Mouse (Mus musculus) myocyte (in vitro differentiated cells): ENCODE measurements at regions not wholly inside any gene's neighbourhood (a gene's known extent, or its start where the extent isn't known, plus 50 kb on each side); places are given as distances from the start of the nearest gene placed in this dataset.

ENCODE experiments used
- CEBPB ChIP-seq: IDR thresholded peaks from 2 replicates; pipeline ENCODE4 v1.6.1; 2011; ENCODE audit warnings: mild to moderate bottlenecking, moderate library complexity; ENCODE audit not compliant: poor library complexity, insufficient read depth, severe bottlenecking
- E2F4 ChIP-seq: IDR thresholded peaks from one replicate; pipeline ENCODE4 v1.6.1; 2011; ENCODE audit warnings: mild to moderate bottlenecking, control low read depth, moderate library complexity; ENCODE audit not compliant: insufficient read depth
- MAX ChIP-seq: IDR thresholded peaks from one replicate; pipeline ENCODE4 v1.6.1; 2011; ENCODE audit warnings: low read depth, mild to moderate bottlenecking, control low read depth
- MYOD1 ChIP-seq, 3 experiments: IDR thresholded peaks; one replicate each; pipeline ENCODE4 v1.6.1; 2011; ENCODE audit warnings: control low read depth in 2 of 3, low read depth in 2 of 3, mild to moderate bottlenecking in 2 of 3, moderate library complexity in 1 of 3; ENCODE audit not compliant: insufficient read length in 2 of 3, control insufficient read depth in 1 of 3
- POLR2A ChIP-seq: IDR thresholded peaks from one replicate; pipeline ENCODE4 v1.6.1; 2011; ENCODE audit warnings: low read depth, mild to moderate bottlenecking, control low read depth, moderate library complexity; ENCODE audit not compliant: insufficient read length
- POLR2AphosphoS2 ChIP-seq: IDR thresholded peaks from one replicate; pipeline ENCODE4 v1.6.1; 2011; ENCODE audit warnings: low read depth, control low read depth; ENCODE audit not compliant: insufficient read length
- SRF ChIP-seq: IDR thresholded peaks from one replicate; pipeline ENCODE4 v1.6.1; 2011; ENCODE audit warnings: low read depth; ENCODE audit not compliant: control insufficient read depth, insufficient read length
- TCF12 ChIP-seq: IDR thresholded peaks from one replicate; pipeline ENCODE4 v1.6.1; 2011; ENCODE audit warnings: mild to moderate bottlenecking, control low read depth; ENCODE audit not compliant: poor library complexity, insufficient read depth, severe bottlenecking
- TCF3 ChIP-seq: IDR thresholded peaks from one replicate; pipeline ENCODE4 v1.6.1; 2011; ENCODE audit warnings: low read depth, control low read depth; ENCODE audit not compliant: insufficient read length
- USF1 ChIP-seq: IDR thresholded peaks from one replicate; pipeline ENCODE4 v1.6.1; 2011; ENCODE audit warnings: low read depth, mild to moderate bottlenecking, control low read depth, moderate library complexity

- no peak for TF ChIP-seq POLR2AphosphoS2
- TF ChIP-seq MYOD1 (IDR thresholded peaks at IDR 0.05; ENCODE audit: control insufficient read depth in 1 of 3, insufficient read length in 2 of 3, low read depth in 2 of 3): no peak
- no peak for TF ChIP-seq TCF12
- TF ChIP-seq POLR2A: no peak
- TF ChIP-seq TCF3: no peak
- no peak for TF ChIP-seq SRF
- no peak for TF ChIP-seq MAX
- no peak for TF ChIP-seq USF1
- TF ChIP-seq E2F4: no peak
- TF ChIP-seq CEBPB: no peak
Measured at GRCm38 (mm10) chr13:97407773-97408172, 166.9 kb downstream of the Enc1 start.
